Mouse (Mus musculus) heart, postnatal 0 days (tissue): ENCODE data around the gene Alyref. TPM values are rescaled to one million over a fixed set of nuclear protein-coding genes. Genes with fewer than 3 reads are reported as not detected.

Experiments used
- ATAC-seq: fragments of 200-750 bp; cut with Nextera tagmentation; 2 replicates; pipeline ENCODE4 v1.8.0; 2017; ENCODE audit warnings: low read depth, moderate number of reproducible peaks, moderate library complexity; ENCODE audit not compliant: insufficient read depth
- DNase-seq: peaks from one replicate; pipeline ENCODE4 v3.0.0-alpha.2; 2016; ENCODE audit warnings: low spot score
- H3K27ac ChIP-seq: fragments of 300-500 bp; sonication (generic); 2 replicates; pipeline ENCODE4 v1.5.1; 2014; ENCODE audit warnings: low read depth, mild to moderate bottlenecking
- H3K27me3 ChIP-seq: fragments of 300-500 bp; sonication (generic); 2 replicates; pipeline ENCODE4 v1.6.1; 2014; ENCODE audit warnings: low read length, mixed read lengths; ENCODE audit not compliant: control insufficient read depth, insufficient read depth
- H3K36me3 ChIP-seq: fragments of 300-500 bp; sonication (generic); replicated peaks from 2 replicates; pipeline ENCODE4 v1.6.1; 2014; ENCODE audit warnings: low read length, mixed read lengths; ENCODE audit not compliant: control insufficient read depth, insufficient read depth
- H3K4me1 ChIP-seq: fragments of 300-500 bp; sonication (generic); 2 replicates; pipeline ENCODE4 v1.6.1; 2014; ENCODE audit warnings: antibody characterized with exemption; ENCODE audit not compliant: control insufficient read depth, insufficient read depth
- H3K4me2 ChIP-seq: fragments of 300-500 bp; sonication (generic); 2 replicates; pipeline ENCODE4 v1.6.1; 2014; ENCODE audit warnings: low read depth, mild to moderate bottlenecking, low read length, moderate library complexity
- H3K4me3 ChIP-seq: fragments of 300-500 bp; sonication (generic); 2 replicates; pipeline ENCODE4 v1.5.1; 2014; ENCODE audit warnings: low read depth, low read length
- H3K9ac ChIP-seq: fragments of 300-500 bp; sonication (generic); replicated peaks from 2 replicates; pipeline ENCODE4 v1.6.1; 2014; ENCODE audit warnings: low read depth, low read length, mixed read lengths
- H3K9me3 ChIP-seq: fragments of 300-500 bp; sonication (generic); replicated peaks from 2 replicates; pipeline ENCODE4 v1.6.1; 2016; ENCODE audit warnings: low read length; ENCODE audit not compliant: control insufficient read depth
- CTCF ChIP-seq: IDR thresholded peaks from 2 replicates; pipeline ENCODE4 v1.5.1; 2016; ENCODE audit warnings: antibody characterized with exemption, control low read depth, low read depth
- EP300 ChIP-seq: IDR thresholded peaks from 2 replicates; pipeline ENCODE4 v1.6.1; 2016; ENCODE audit warnings: antibody characterized with exemption, low read depth
- WGBS: fragments of 180-500 bp; shearing (Covaris S2); extraction: QIAGEN DNeasy Blood & Tissue Kit; methylation state at CpG from one replicate; pipeline ENCODE4 v1.1.7; 2014; 5-methylcytosine and 5-hydroxymethylcytosine counted together
- polyA plus RNA-seq: library from polyadenylated mRNA; unstranded; fragments of >200 nt; fragmentation: Nextera tagmentation; extraction: Ambion mirVana; gene quantifications from 2 replicates; pipeline ENCODE4 v1.2.1, GENCODE M21; 2015
- total RNA-seq: library from RNA; depleted of rRNA; stranded (reverse); fragments of >200 nt; gene quantifications from 2 replicates; pipeline ENCODE4 v1.2.3, GENCODE M21; 2014; ENCODE audit warnings: low replicate concordance

Alyref gene
- total and polyA plus RNA-seq, 2 experiments from 2014 or later, result 132 to 147 TPM

GRCm38 (mm10) chr11:120580190-120580589, 18.0 kb downstream of the Alyref start:
- DNase-seq (no peak), ATAC-seq (no peak)
- no peaks in the 10 kb centered on the region for H3K27me3 ChIP-seq
- no peaks in the 10 kb centered on the region for H3K9me3 ChIP-seq
- TF ChIP-seq CTCF (no peak), EP300 (no peak)
- peak overlapping the region; percentile 91 for H3K27ac ChIP-seq
- H3K4me2 ChIP-seq, result peak overlapping the region; percentile 90
- H3K4me3 ChIP-seq, result peak overlapping the region; percentile 69
- H3K4me1 ChIP-seq, result peaks cover 22% of the 10 kb centered on the region
- H3K36me3 ChIP-seq, result peaks cover 34% of the 10 kb centered on the region
- WGBS, result 41% methylated on average over 7 of the region's 7 CpGs
- H3K9ac ChIP-seq, result peak overlapping the region; percentile 88

GRCm38 (mm10) chr11:120579316-120580107, 18.7 kb downstream of the Alyref start:
- DNase-seq (no peak), ATAC-seq (no peak)
- H3K27ac ChIP-seq, result 0 out of 2 replicates have a peak overlapping the region, but pooled peaks have one; percentile 91
- no peaks in the 10 kb centered on the region for H3K9me3 ChIP-seq
- TF ChIP-seq CTCF (peak; percentile 83), EP300 (no peak)
- H3K4me3 ChIP-seq, result peak overlapping the region; percentile 69
- H3K4me2 ChIP-seq, result peak overlapping the region; percentile 90
- no peak overlapping the region for H3K9ac ChIP-seq
- 38% methylated on average over 15 of the region's 15 CpGs for WGBS
- peaks cover 31% of the 10 kb centered on the region for H3K36me3 ChIP-seq
- H3K27me3 ChIP-seq, result no peaks in the 10 kb centered on the region
- peaks cover 27% of the 10 kb centered on the region for H3K4me1 ChIP-seq

- WGBS, result 69% methylated on average over 8 of the region's 11 CpGs
- Histone ChIP-seq H3K36me3 (peaks cover 28% of the 10 kb centered on the region), H3K27me3 (no peaks in the 10 kb centered on the region), H3K9me3 (no peaks in the 10 kb centered on the region), H3K4me1 (peaks cover 34% of the 10 kb centered on the region), H3K9ac (no peak overlapping the region), H3K27ac (no peak overlapping the region), H3K4me2 (no peak overlapping the region), H3K4me3 (no peak overlapping the region)
- TF ChIP-seq CTCF, result no peak
- DNase-seq, result no peak
- no peak for ATAC-seq
Observed at GRCm38 (mm10) chr11:120578694-120579243, 19.4 kb downstream of the Alyref start.

GRCm38 (mm10) chr11:120578024-120578693, 20.0 kb downstream of the Alyref start:
- WGBS, result 81% methylated on average over 10 of the region's 10 CpGs
- TF ChIP-seq CTCF (no peak), EP300 (no peak)
- no peak overlapping the region for H3K4me3 ChIP-seq
- peaks cover 27% of the 10 kb centered on the region for H3K36me3 ChIP-seq
- no peak for DNase-seq
- no peaks in the 10 kb centered on the region for H3K27me3 ChIP-seq
- ATAC-seq, result no peak
- no peak overlapping the region for H3K4me2 ChIP-seq
- no peak overlapping the region for H3K9ac ChIP-seq
- no peaks in the 10 kb centered on the region for H3K9me3 ChIP-seq
- peaks cover 35% of the 10 kb centered on the region for H3K4me1 ChIP-seq
- no peak overlapping the region for H3K27ac ChIP-seq

GRCm38 (mm10) chr11:120577211-120578023, 20.7 kb downstream of the Alyref start:
- Histone ChIP-seq H3K9me3 (no peaks in the 10 kb centered on the region), H3K9ac (no peak overlapping the region), H3K4me1 (peaks cover 35% of the 10 kb centered on the region), H3K4me3 (no peak overlapping the region), H3K36me3 (peaks cover 27% of the 10 kb centered on the region), H3K27ac (no peak overlapping the region), H3K4me2 (no peak overlapping the region), H3K27me3 (no peaks in the 10 kb centered on the region)
- 83% methylated on average over 7 of the region's 7 CpGs for WGBS
- TF ChIP-seq EP300 (no peak), CTCF (peak; percentile 56)
- ATAC-seq (no peak), DNase-seq (no peak)
